Mouse (Mus musculus): ENCODE data around the gene Degs1. TPM values are rescaled to one million over a fixed set of nuclear protein-coding genes. Genes with fewer than 3 reads are reported as not detected.
"Not testable (repeated sequence)": the region's sequence is repeated elsewhere in the genome, so short reads cannot be mapped to it uniquely, and the experiment has no call there.

Degs1 gene
- polyA plus RNA-seq, 1 experiment from 2014 or later: 118 TPM

- H3K27me3 ChIP-seq (ENCODE audit: control insufficient read depth, insufficient read depth, low read length): no peaks in the 10 kb centered on the region
- no peak overlapping the region for H3K4me3 ChIP-seq (ENCODE audit: low read length)
- H3K4me2 ChIP-seq (replicated peaks; ENCODE audit: low read depth, low read length): no peak overlapping the region
- no peaks in the 10 kb centered on the region for H3K9me3 ChIP-seq (ENCODE audit: control insufficient read depth, low read length)
- H3K9ac ChIP-seq (ENCODE audit: low read depth, low read length): no peak overlapping the region
- no peak overlapping the region for H3K27ac ChIP-seq (ENCODE audit: low read depth, low read length)
- no peak for ATAC-seq (ENCODE audit: low FRiP score, low TSS enrichment)
- H3K4me1 ChIP-seq (ENCODE audit: control insufficient read depth, insufficient read depth, low read length): no peaks in the 10 kb centered on the region
- H3K36me3 ChIP-seq (ENCODE audit: control insufficient read depth, insufficient read depth, low read length): no peaks in the 10 kb centered on the region
- 91% methylated on average over 5 of the region's 5 CpGs for WGBS
Observed at GRCm38 (mm10) chr1:182302916-182303315, 20.3 kb upstream of the Degs1 start.

- Histone ChIP-seq H3K9ac (ENCODE audit: low read depth, low read length) (no peak overlapping the region), H3K36me3 (ENCODE audit: control insufficient read depth, insufficient read depth, low read length) (no peaks in the 10 kb centered on the region), H3K27me3 (ENCODE audit: control insufficient read depth, insufficient read depth, low read length) (no peaks in the 10 kb centered on the region), H3K4me1 (ENCODE audit: control insufficient read depth, insufficient read depth, low read length) (no peaks in the 10 kb centered on the region), H3K27ac (ENCODE audit: low read depth, low read length) (no peak overlapping the region), H3K9me3 (ENCODE audit: control insufficient read depth, low read length) (no peaks in the 10 kb centered on the region), H3K4me2 (replicated peaks; ENCODE audit: low read depth, low read length) (no peak overlapping the region), H3K4me3 (ENCODE audit: low read length) (no peak overlapping the region)
- no peak for ATAC-seq (ENCODE audit: low FRiP score, low TSS enrichment)
- WGBS: 77% methylated on average over 6 of the region's 6 CpGs
Observed at GRCm38 (mm10) chr1:182302176-182302870, 19.7 kb upstream of the Degs1 start.

DNA sequence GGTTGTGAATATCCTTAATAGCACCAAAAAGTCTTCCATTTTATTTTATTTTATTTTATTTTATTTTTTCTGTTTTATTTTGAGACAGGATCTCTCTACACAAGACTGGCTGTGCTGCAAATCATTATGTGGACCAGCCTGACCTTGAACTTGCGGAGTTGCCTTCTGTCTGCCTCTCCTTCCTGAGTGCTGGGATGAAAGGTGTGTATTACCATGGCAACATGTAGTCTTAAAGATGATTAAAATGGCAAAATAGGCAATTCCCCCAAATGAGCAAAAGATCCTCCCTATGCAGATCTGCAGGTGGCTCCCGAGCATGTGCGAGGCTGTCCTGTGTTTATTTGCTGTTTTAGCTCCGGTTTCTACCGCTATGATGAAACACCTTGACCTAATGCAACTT, 15.2 kb upstream of the Degs1 start:
- H3K4me1 ChIP-seq (ENCODE audit: control insufficient read depth, insufficient read depth, low read length): no peaks in the 10 kb centered on the region
- H3K9me3 ChIP-seq (ENCODE audit: control insufficient read depth, low read length): no peaks in the 10 kb centered on the region; the same call in 1 of the 2 replicates
- ATAC-seq (ENCODE audit: low FRiP score, low TSS enrichment): no peak
- no peak overlapping the region for H3K9ac ChIP-seq (ENCODE audit: low read depth, low read length)
- 95% methylated on average over 5 of the region's 5 CpGs for WGBS
- H3K27me3 ChIP-seq (ENCODE audit: control insufficient read depth, insufficient read depth, low read length): no peaks in the 10 kb centered on the region
- no peak overlapping the region for H3K4me3 ChIP-seq (ENCODE audit: low read length)
- no peak overlapping the region for H3K27ac ChIP-seq (ENCODE audit: low read depth, low read length)
- no peak overlapping the region for H3K4me2 ChIP-seq (replicated peaks; ENCODE audit: low read depth, low read length)
- no peaks in the 10 kb centered on the region for H3K36me3 ChIP-seq (ENCODE audit: control insufficient read depth, insufficient read depth, low read length)

GRCm38 (mm10) chr1:182297246-182297645, 14.6 kb upstream of the Degs1 start:
- 67% methylated on average over 3 of the region's 3 CpGs for WGBS
- no peak overlapping the region for H3K27ac ChIP-seq (ENCODE audit: low read depth, low read length)

GRCm38 (mm10) chr1:182296816-182297215, 14.2 kb upstream of the Degs1 start:
- no peak overlapping the region for H3K27ac ChIP-seq (ENCODE audit: low read depth, low read length)
- no peaks in the 10 kb centered on the region for H3K36me3 ChIP-seq (ENCODE audit: control insufficient read depth, insufficient read depth, low read length)
- 88% methylated on average over 6 of the region's 6 CpGs for WGBS
- no peak overlapping the region for H3K9ac ChIP-seq (ENCODE audit: low read depth, low read length)
- no peak overlapping the region for H3K4me3 ChIP-seq (ENCODE audit: low read length)
- H3K4me1 ChIP-seq (ENCODE audit: control insufficient read depth, insufficient read depth, low read length): no peaks in the 10 kb centered on the region
- no peaks in the 10 kb centered on the region for H3K27me3 ChIP-seq (ENCODE audit: control insufficient read depth, insufficient read depth, low read length)
- H3K4me2 ChIP-seq (replicated peaks; ENCODE audit: low read depth, low read length): no peak overlapping the region
- H3K9me3 ChIP-seq (ENCODE audit: control insufficient read depth, low read length): no peaks in the 10 kb centered on the region; the same call in 1 of the 2 replicates
- no peak for ATAC-seq (ENCODE audit: low FRiP score, low TSS enrichment)

More at GRCm38 (mm10) chr1:182297246-182297645, 14.6 kb upstream of the Degs1 start:
- no peaks in the 10 kb centered on the region for H3K36me3 ChIP-seq (ENCODE audit: control insufficient read depth, insufficient read depth, low read length)
- ATAC-seq (ENCODE audit: low FRiP score, low TSS enrichment): no peak
- H3K4me3 ChIP-seq (ENCODE audit: low read length): no peak overlapping the region
- no peaks in the 10 kb centered on the region for H3K4me1 ChIP-seq (ENCODE audit: control insufficient read depth, insufficient read depth, low read length)
- H3K9me3 ChIP-seq (ENCODE audit: control insufficient read depth, low read length): no peaks in the 10 kb centered on the region; the same call in 1 of the 2 replicates
- H3K27me3 ChIP-seq (ENCODE audit: control insufficient read depth, insufficient read depth, low read length): no peaks in the 10 kb centered on the region
- no peak overlapping the region for H3K9ac ChIP-seq (ENCODE audit: low read depth, low read length)
- H3K4me2 ChIP-seq (replicated peaks; ENCODE audit: low read depth, low read length): no peak overlapping the region

DNA sequence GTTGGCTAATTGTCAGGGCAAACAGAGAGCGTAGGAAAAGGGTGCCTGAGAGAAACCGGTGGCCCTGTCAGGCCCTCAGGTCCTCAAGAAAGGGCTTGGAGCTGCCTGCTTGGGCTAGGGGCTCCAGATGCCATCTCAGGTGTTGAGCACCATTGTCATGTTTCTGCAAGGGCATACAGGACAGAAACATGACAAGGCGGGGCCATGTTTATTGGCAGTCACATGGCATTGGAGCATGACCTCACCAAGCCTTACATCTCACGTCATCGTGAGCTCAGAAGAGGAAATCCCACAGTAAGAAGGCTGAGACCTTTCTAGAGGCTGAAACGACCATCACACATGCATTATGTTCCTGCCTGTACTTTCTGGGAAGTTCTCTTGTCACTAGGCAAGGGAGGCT, 13.5 kb upstream of the Degs1 start:
- Histone ChIP-seq H3K4me1 (ENCODE audit: control insufficient read depth, insufficient read depth, low read length) (no peaks in the 10 kb centered on the region), H3K4me3 (ENCODE audit: low read length) (no peak overlapping the region), H3K9me3 (ENCODE audit: control insufficient read depth, low read length) (no peaks in the 10 kb centered on the region; the same call in 1 of the 2 replicates), H3K27ac (ENCODE audit: low read depth, low read length) (no peak overlapping the region), H3K36me3 (ENCODE audit: control insufficient read depth, insufficient read depth, low read length) (no peaks in the 10 kb centered on the region), H3K4me2 (replicated peaks; ENCODE audit: low read depth, low read length) (no peak overlapping the region), H3K27me3 (ENCODE audit: control insufficient read depth, insufficient read depth, low read length) (no peaks in the 10 kb centered on the region), H3K9ac (ENCODE audit: low read depth, low read length) (no peak overlapping the region)
- 89% methylated on average over 6 of the region's 6 CpGs for WGBS
- no peak for ATAC-seq (ENCODE audit: low FRiP score, low TSS enrichment)

DNA sequence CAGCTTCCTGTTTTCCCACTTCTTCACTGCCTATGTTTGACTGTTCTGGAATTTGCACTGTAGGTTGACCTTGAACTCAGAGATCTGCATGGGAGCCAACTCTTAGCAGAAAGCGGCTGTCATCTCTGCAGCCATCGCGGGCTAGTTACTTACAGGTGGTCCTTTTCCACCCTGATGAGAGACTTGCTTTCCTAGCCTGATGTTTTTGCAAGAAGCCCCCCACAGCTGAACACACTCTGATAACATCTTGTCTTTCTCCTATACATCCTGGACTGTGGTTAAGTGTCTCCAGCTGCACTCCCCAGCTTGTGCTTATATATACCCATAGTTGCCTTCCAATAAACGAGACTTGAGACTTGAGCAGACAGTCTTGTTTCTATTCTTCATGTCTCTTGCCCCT, 9.7 kb upstream of the Degs1 start:
- Histone ChIP-seq H3K4me3 (ENCODE audit: low read length) (no peak overlapping the region), H3K4me1 (ENCODE audit: control insufficient read depth, insufficient read depth, low read length) (no peaks in the 10 kb centered on the region), H3K27ac (ENCODE audit: low read depth, low read length) (no peak overlapping the region), H3K27me3 (ENCODE audit: control insufficient read depth, insufficient read depth, low read length) (no peaks in the 10 kb centered on the region), H3K9me3 (ENCODE audit: control insufficient read depth, low read length) (no peaks in the 10 kb centered on the region; the same call in 1 of the 2 replicates), H3K4me2 (replicated peaks; ENCODE audit: low read depth, low read length) (no peak overlapping the region), H3K9ac (ENCODE audit: low read depth, low read length) (no peak overlapping the region), H3K36me3 (ENCODE audit: control insufficient read depth, insufficient read depth, low read length) (no peaks in the 10 kb centered on the region)
- no peak for ATAC-seq (ENCODE audit: low FRiP score, low TSS enrichment)
- 43% methylated on average over 4 of the region's 4 CpGs for WGBS

DNA sequence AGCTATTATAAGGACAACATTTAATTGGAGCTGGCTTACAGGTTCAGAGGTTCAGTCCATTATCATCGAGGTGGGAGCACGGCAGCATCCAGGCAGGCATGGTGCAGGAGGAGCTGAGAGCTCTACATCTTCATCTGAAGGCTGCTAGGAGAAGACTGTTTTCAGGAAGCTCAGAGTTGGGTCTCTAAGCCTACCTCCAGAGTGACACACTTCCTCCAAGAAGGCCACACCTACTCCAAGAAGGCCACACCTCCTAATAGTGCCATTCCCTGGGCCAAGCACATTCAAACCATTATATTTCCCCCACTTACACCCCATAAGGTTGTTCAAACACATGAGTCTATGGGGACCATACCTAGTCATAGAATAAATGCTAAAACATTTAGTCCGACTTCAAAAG, 8.1 kb upstream of the Degs1 start:
- not testable (repeated sequence) for H3K9ac ChIP-seq (ENCODE audit: low read depth, low read length); H3K4me3 ChIP-seq (ENCODE audit: low read length); H3K27ac ChIP-seq (ENCODE audit: low read depth, low read length); H3K4me2 ChIP-seq (replicated peaks; ENCODE audit: low read depth, low read length); H3K9me3 ChIP-seq (ENCODE audit: control insufficient read depth, low read length); ATAC-seq (ENCODE audit: low FRiP score, low TSS enrichment); H3K27me3 ChIP-seq (ENCODE audit: control insufficient read depth, insufficient read depth, low read length); H3K36me3 ChIP-seq (ENCODE audit: control insufficient read depth, insufficient read depth, low read length); H3K4me1 ChIP-seq (ENCODE audit: control insufficient read depth, insufficient read depth, low read length)
- WGBS: 87% methylated on average over 3 of the region's 3 CpGs

- Histone ChIP-seq H3K27ac (ENCODE audit: low read depth, low read length) (no peak overlapping the region), H3K36me3 (ENCODE audit: control insufficient read depth, insufficient read depth, low read length) (no peaks in the 10 kb centered on the region), H3K27me3 (ENCODE audit: control insufficient read depth, insufficient read depth, low read length) (no peaks in the 10 kb centered on the region), H3K9me3 (ENCODE audit: control insufficient read depth, low read length) (no peaks in the 10 kb centered on the region; the same call in 1 of the 2 replicates), H3K4me2 (replicated peaks; ENCODE audit: low read depth, low read length) (no peak overlapping the region), H3K4me3 (ENCODE audit: low read length) (no peak overlapping the region), H3K9ac (ENCODE audit: low read depth, low read length) (no peak overlapping the region), H3K4me1 (ENCODE audit: control insufficient read depth, insufficient read depth, low read length) (no peaks in the 10 kb centered on the region)
- WGBS: 65% methylated on average over 2 of the region's 2 CpGs
- no peak for ATAC-seq (ENCODE audit: low FRiP score, low TSS enrichment)
Observed at GRCm38 (mm10) chr1:182289781-182290180, 7.2 kb upstream of the Degs1 start.
